Mouse (Mus musculus) stomach, postnatal 0 days (tissue): ENCODE data around the gene Dffa.

Experiments
- CTCF ChIP-seq: IDR thresholded peaks from 2 replicates; pipeline ENCODE4 v1.5.1; 2016; ENCODE audit warnings: antibody characterized with exemption, low read depth, mild to moderate bottlenecking, moderate library complexity
- EP300 ChIP-seq: optimal IDR thresholded peaks from 2 replicates; pipeline ENCODE3; 2016; ENCODE audit warnings: antibody characterized with exemption

- TF ChIP-seq CTCF, result no peak
- no peak for TF ChIP-seq EP300
Observed at GRCm38 (mm10) chr4:149075073-149075472, 28.9 kb upstream of the Dffa start.
